Mouse (Mus musculus): ENCODE measurements at regions not wholly inside any gene's neighbourhood (a gene's known extent, or its start where the extent isn't known, plus 50 kb on each side); places are given as distances from the start of the nearest gene placed in this dataset.

DNA sequence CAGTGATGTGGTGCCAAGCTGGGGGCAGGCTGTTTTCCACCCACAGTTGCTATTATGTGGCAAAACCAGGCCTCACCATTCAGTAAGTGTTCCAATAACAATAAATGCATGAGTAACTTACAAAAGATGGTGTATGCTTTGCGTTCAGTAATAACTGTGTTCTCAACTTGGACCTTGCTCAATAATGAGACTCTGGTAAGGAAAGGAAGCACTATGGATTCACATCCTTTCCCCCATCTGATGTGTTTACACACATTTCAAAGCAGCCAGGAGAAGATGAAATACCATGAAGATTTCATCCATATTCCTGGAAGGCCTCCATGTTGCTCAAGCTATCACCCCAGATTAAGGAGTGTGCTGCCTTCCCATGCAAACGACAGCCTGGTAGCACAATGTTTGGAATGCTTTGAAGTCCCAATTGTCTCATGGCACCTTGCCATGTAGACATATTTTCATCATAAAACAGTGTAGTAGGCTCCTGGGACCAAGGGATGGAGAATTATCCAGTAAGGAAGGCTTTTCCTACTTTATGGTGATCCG lies 1552.4 kb upstream of the Slc10a2 start:
- H3K27ac ChIP-seq (ENCODE audit: low read length), result no peak overlapping the region
- ATAC-seq (ENCODE audit: low FRiP score, low TSS enrichment), result no peak
- no peak overlapping the region for H3K9ac ChIP-seq (replicated peaks; ENCODE audit: low read length)
- no peaks in the 10 kb centered on the region for H3K4me1 ChIP-seq (ENCODE audit: insufficient read depth, low read length)
- H3K36me3 ChIP-seq (ENCODE audit: insufficient read depth, low read length), result no peaks in the 10 kb centered on the region
- no peaks in the 10 kb centered on the region for H3K27me3 ChIP-seq (ENCODE audit: insufficient read depth, low read length)
- H3K9me3 ChIP-seq (ENCODE audit: low read length), result no peaks in the 10 kb centered on the region
- H3K4me3 ChIP-seq (ENCODE audit: low read length), result no peak overlapping the region
- H3K4me2 ChIP-seq (replicated peaks; ENCODE audit: low read depth, low read length), result no peak overlapping the region
- 71% methylated on average over 3 of the region's 3 CpGs for WGBS

DNA sequence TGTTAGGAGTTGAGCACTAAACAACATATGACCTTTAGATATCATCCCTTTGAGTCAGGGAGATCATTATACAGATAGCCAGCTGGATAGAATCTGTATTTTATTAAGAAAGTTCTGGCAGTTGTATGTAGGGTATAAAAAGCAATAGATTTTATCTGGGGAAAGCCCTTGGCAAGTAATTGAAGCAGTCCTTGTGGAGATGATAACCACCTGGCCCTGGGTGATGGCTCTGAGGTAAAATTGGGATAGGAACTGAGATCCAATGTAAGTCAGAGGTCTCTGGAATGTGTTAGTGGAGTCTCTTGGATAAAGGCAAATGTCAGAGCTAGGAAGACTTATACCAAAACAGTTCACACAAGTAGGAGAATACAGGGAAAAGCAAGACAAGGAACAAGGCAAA lies 1547.0 kb upstream of the Slc10a2 start:
- Histone ChIP-seq H3K4me2 (replicated peaks; ENCODE audit: low read depth, low read length) (no peak overlapping the region), H3K4me1 (ENCODE audit: insufficient read depth, low read length) (no peaks in the 10 kb centered on the region), H3K9me3 (ENCODE audit: low read length) (no peaks in the 10 kb centered on the region), H3K36me3 (ENCODE audit: insufficient read depth, low read length) (no peaks in the 10 kb centered on the region), H3K27me3 (ENCODE audit: insufficient read depth, low read length) (no peaks in the 10 kb centered on the region), H3K9ac (replicated peaks; ENCODE audit: low read length) (no peak overlapping the region), H3K27ac (ENCODE audit: low read length) (no peak overlapping the region), H3K4me3 (ENCODE audit: low read length) (no peak overlapping the region)
- no peak for ATAC-seq (ENCODE audit: low FRiP score, low TSS enrichment)

DNA sequence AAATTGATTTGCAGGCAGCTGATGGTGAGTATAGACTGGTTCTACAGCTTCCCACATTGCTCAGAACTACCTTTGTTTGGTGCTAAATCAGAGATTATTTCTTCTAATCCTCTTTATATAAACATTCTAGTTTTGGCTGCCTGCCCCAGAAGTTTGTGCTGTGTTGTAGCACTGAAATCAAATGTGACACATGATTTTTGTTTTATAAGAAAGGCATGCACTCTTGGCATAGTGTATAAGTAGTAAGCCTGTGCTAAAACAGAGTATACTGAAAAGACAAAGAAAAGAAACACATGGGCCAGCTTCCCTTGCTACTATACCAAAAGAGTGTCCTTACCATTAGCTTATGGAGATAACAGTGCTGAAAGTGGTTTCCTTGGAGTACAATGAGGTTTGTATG lies 1542.9 kb upstream of the Slc10a2 start:
- Histone ChIP-seq H3K9ac (replicated peaks; ENCODE audit: low read length) (no peak overlapping the region), H3K4me3 (ENCODE audit: low read length) (no peak overlapping the region), H3K9me3 (ENCODE audit: low read length) (no peaks in the 10 kb centered on the region), H3K36me3 (ENCODE audit: insufficient read depth, low read length) (no peaks in the 10 kb centered on the region), H3K4me1 (ENCODE audit: insufficient read depth, low read length) (no peaks in the 10 kb centered on the region), H3K4me2 (replicated peaks; ENCODE audit: low read depth, low read length) (no peak overlapping the region), H3K27me3 (ENCODE audit: insufficient read depth, low read length) (no peaks in the 10 kb centered on the region), H3K27ac (ENCODE audit: low read length) (no peak overlapping the region)
- no peak for ATAC-seq (ENCODE audit: low FRiP score, low TSS enrichment)

DNA sequence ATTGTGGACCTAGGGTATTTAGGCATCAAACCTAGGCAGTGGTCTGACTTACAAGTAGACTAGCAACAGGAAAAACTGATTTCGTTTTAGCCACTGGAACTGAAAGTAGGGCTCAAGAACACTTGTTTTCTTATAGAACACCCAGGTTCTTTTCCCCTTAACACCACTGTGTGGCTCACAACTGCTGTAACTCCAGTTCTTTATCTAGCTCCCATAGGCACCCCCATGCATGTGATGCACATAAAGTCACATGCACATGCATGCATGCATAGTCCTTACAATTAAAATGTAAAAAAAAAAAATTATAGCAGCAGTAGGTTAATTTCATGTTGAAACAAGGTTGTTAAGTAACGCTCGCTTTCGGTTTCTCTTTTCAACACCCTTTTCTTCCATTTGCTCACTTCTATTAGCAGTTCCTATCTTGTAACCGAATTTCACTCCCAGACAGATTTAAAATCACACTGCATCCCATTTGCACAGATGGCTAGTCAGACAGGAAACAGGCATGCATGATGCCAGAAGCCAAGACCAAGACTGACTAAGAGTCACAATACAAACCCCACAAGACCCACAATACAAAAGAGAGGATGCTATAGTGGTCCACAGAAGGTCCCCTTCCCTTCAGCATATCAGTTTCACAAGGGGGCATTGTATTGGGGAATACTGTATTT lies 1540.3 kb upstream of the Slc10a2 start:
- Histone ChIP-seq H3K4me3 (ENCODE audit: low read length) (no peak overlapping the region), H3K27me3 (ENCODE audit: insufficient read depth, low read length) (no peaks in the 10 kb centered on the region), H3K4me1 (ENCODE audit: insufficient read depth, low read length) (no peaks in the 10 kb centered on the region), H3K9ac (replicated peaks; ENCODE audit: low read length) (no peak overlapping the region), H3K36me3 (ENCODE audit: insufficient read depth, low read length) (no peaks in the 10 kb centered on the region), H3K4me2 (replicated peaks; ENCODE audit: low read depth, low read length) (no peak overlapping the region), H3K9me3 (ENCODE audit: low read length) (no peaks in the 10 kb centered on the region), H3K27ac (ENCODE audit: low read length) (no peak overlapping the region)
- ATAC-seq (ENCODE audit: low FRiP score, low TSS enrichment), result no peak
- 85% methylated on average over 5 of the region's 5 CpGs for WGBS

DNA sequence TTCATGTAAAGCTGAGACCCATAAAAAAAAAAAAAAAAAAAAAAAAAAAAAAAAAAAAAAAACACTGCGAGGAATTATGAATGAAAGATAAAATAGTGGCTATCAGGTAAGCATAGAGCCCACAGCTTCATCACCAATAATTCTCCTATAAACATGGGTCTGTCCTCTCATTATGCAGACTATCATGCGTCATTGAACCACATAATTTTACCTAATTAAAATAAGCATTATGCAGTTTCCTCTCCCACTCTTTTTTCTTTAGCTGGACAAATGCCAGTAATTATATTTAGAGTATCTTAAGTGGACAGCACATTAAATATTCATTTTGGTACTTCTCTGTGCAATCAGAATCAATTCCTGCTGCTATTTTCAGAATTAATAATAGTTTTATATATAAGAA lies 1539.2 kb upstream of the Slc10a2 start:
- no peak for ATAC-seq (ENCODE audit: low FRiP score, low TSS enrichment)
- H3K4me3 ChIP-seq (ENCODE audit: low read length), result no peak overlapping the region
- H3K27ac ChIP-seq (ENCODE audit: low read length), result no peak overlapping the region
- H3K4me2 ChIP-seq (replicated peaks; ENCODE audit: low read depth, low read length), result no peak overlapping the region
- H3K4me1 ChIP-seq (ENCODE audit: insufficient read depth, low read length), result no peaks in the 10 kb centered on the region
- no peaks in the 10 kb centered on the region for H3K27me3 ChIP-seq (ENCODE audit: insufficient read depth, low read length)
- 79% methylated on average over 2 of the region's 2 CpGs for WGBS
- no peak overlapping the region for H3K9ac ChIP-seq (replicated peaks; ENCODE audit: low read length)
- no peaks in the 10 kb centered on the region for H3K9me3 ChIP-seq (ENCODE audit: low read length)
- no peaks in the 10 kb centered on the region for H3K36me3 ChIP-seq (ENCODE audit: insufficient read depth, low read length)

DNA sequence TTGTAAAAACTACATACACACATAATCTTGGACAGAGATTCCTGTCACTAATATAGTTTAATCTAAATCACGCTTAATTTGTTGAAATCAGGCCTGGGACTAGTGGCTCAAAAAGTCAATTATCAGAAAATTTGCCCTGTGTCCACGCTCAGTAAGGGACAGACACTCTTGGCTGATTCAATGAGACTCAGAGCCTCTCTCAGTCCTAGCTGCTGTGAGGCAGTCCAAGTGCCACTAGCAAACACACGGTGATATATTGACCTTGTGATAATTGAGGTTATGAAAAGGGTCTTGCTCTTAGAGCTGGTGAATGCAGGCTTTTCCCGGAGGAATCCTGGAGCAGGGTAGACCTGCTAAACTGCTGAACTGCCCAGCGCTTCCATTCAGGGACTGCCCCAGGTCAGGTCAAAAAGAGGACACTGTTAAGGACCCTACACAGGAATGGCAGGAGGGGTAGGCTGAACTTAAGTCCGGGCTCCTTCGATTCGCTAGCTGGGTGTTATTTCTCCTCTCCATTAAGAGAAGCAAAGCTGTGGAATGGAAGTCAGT lies 1521.9 kb upstream of the Slc10a2 start:
- 70% methylated on average over 8 of the region's 8 CpGs for WGBS

DNA sequence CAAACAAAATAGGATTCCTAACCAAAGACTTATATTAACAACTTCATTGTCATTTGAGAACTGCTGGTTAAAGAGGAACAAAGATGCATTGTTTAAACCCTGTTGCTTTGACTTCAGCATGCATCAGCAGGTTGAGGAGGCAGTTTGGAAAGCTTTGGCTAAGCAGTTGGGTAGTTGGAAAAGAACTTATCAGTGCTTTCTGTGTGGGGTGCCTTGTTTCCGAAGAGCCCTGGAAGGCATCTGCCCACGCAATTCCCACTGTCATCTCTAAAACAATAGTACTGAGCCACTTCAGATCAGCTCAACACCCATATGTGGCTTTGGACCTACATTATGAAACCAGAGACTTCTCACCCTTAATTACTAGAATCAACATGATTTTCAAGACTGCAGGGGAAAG lies 1503.7 kb upstream of the Slc10a2 start:
- no peak for ATAC-seq (ENCODE audit: low FRiP score, low TSS enrichment)
- Histone ChIP-seq H3K27ac (ENCODE audit: low read length) (no peak overlapping the region), H3K4me3 (ENCODE audit: low read length) (no peak overlapping the region), H3K4me1 (ENCODE audit: insufficient read depth, low read length) (no peaks in the 10 kb centered on the region), H3K27me3 (ENCODE audit: insufficient read depth, low read length) (no peaks in the 10 kb centered on the region), H3K36me3 (ENCODE audit: insufficient read depth, low read length) (no peaks in the 10 kb centered on the region), H3K4me2 (replicated peaks; ENCODE audit: low read depth, low read length) (no peak overlapping the region), H3K9me3 (ENCODE audit: low read length) (no peaks in the 10 kb centered on the region), H3K9ac (replicated peaks; ENCODE audit: low read length) (no peak overlapping the region)
- 67% methylated on average over 2 of the region's 2 CpGs for WGBS

More for the DNA sequence above, 1521.9 kb upstream of the Slc10a2 start:
- ATAC-seq (ENCODE audit: low FRiP score, low TSS enrichment), result no peak
- no peak overlapping the region for H3K4me3 ChIP-seq (ENCODE audit: low read length)
- H3K36me3 ChIP-seq (ENCODE audit: insufficient read depth, low read length), result no peaks in the 10 kb centered on the region
- no peaks in the 10 kb centered on the region for H3K9me3 ChIP-seq (ENCODE audit: low read length)
- H3K27ac ChIP-seq (ENCODE audit: low read length), result no peak overlapping the region
- H3K4me1 ChIP-seq (ENCODE audit: insufficient read depth, low read length), result no peaks in the 10 kb centered on the region
- H3K9ac ChIP-seq (replicated peaks; ENCODE audit: low read length), result no peak overlapping the region
- no peaks in the 10 kb centered on the region for H3K27me3 ChIP-seq (ENCODE audit: insufficient read depth, low read length)
- H3K4me2 ChIP-seq (replicated peaks; ENCODE audit: low read depth, low read length), result no peak overlapping the region

DNA sequence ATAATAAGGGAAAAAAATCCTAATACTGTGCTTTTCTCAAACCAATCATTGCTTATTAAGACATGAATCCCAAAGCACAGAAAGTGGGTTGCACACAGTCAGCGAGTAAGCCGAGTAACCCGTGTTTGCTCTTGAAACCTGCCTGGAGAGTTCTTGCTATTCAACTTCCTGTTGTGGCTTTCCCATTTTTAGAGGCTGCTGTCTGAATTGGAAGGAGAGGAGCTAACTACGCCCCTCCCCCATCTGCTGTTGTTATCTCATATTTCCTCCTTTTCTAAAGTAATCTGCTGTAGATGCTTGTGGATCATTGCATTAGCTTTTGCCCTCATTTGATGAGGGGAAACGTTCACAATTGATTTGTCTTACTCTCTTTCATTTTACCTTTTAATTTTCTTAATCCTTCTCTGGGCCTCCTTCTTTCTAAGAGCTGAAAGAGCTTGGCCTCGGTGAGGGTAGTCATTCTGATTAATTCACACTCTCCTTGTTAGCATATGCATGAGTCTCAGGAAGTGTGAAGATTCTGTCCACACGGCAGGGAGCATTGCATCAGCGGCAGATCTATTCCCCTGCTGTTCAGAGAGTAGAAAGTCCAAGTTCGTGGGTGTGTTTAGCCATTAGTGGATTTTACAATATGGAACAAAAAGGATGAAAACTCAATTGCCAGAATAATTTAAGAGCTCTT lies 1501.8 kb upstream of the Slc10a2 start:
- H3K27me3 ChIP-seq (ENCODE audit: insufficient read depth, low read length), result no peaks in the 10 kb centered on the region
- H3K4me3 ChIP-seq (ENCODE audit: low read length), result no peak overlapping the region
- H3K9ac ChIP-seq (replicated peaks; ENCODE audit: low read length), result no peak overlapping the region
- no peaks in the 10 kb centered on the region for H3K9me3 ChIP-seq (ENCODE audit: low read length)
- ATAC-seq (ENCODE audit: low FRiP score, low TSS enrichment), result no peak
- H3K4me2 ChIP-seq (replicated peaks; ENCODE audit: low read depth, low read length), result no peak overlapping the region
- WGBS, result 36% methylated on average over 9 of the region's 9 CpGs
- H3K27ac ChIP-seq (ENCODE audit: low read length), result no peak overlapping the region
- H3K36me3 ChIP-seq (ENCODE audit: insufficient read depth, low read length), result no peaks in the 10 kb centered on the region
- no peaks in the 10 kb centered on the region for H3K4me1 ChIP-seq (ENCODE audit: insufficient read depth, low read length)

DNA sequence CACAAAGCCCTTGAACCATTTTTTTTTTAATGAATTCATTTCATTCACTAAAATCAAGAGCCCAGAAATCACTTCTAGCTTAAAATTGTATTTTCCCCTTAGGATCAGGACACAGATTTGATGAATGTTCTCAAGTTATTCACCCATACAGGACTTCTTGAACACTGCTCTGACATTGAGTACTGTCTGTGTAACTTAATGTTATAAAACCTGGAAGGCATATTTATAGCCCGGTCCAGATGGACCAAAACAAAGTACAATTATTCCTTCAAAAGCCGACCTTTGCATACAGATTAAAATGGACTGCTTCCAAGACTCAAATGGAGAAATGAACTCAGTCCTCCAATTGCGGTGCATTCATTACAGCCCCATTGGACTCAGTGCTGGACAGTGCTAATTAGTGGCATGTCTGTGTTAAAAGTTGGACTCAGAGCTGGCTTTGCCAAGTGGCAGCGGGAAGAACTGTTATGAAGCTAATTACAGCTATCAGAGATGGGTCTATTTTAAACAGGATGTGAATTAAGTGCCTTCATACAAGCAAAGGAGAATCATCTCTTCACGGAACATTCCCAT lies 1499.2 kb upstream of the Slc10a2 start:
- H3K36me3 ChIP-seq (ENCODE audit: insufficient read depth, low read length), result no peaks in the 10 kb centered on the region
- H3K9me3 ChIP-seq (ENCODE audit: low read length), result no peaks in the 10 kb centered on the region
- H3K4me3 ChIP-seq (ENCODE audit: low read length), result no peak overlapping the region
- WGBS, result 79% methylated on average over 5 of the region's 5 CpGs
- H3K9ac ChIP-seq (replicated peaks; ENCODE audit: low read length), result no peak overlapping the region
- ATAC-seq (ENCODE audit: low FRiP score, low TSS enrichment), result no peak
- no peaks in the 10 kb centered on the region for H3K27me3 ChIP-seq (ENCODE audit: insufficient read depth, low read length)
- no peak overlapping the region for H3K27ac ChIP-seq (ENCODE audit: low read length)
- no peak overlapping the region for H3K4me2 ChIP-seq (replicated peaks; ENCODE audit: low read depth, low read length)
- no peaks in the 10 kb centered on the region for H3K4me1 ChIP-seq (ENCODE audit: insufficient read depth, low read length)

DNA sequence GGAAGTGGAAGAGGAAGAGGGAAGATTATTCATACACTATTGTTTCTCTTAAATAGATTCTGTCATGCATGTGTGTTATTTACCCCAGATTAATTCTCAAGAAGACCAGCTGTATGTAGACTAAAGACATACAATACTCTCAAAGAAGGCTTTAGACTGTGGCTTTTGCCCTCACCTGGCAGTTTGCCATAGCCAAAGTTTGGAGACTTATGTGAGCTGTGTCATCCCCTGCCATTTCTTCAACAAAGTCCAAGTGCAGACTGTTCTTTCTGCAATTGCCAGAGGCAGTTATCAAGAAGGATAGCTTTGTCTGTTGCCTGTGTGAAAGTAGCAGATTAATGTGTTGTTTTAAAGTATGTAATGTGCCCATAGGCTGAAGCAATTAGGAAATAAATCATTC lies 1485.0 kb upstream of the Slc10a2 start:
- H3K4me3 ChIP-seq (ENCODE audit: low read length), result no peak overlapping the region
- H3K9me3 ChIP-seq (ENCODE audit: low read length), result no peaks in the 10 kb centered on the region
- no peak for ATAC-seq (ENCODE audit: low FRiP score, low TSS enrichment)
- H3K36me3 ChIP-seq (ENCODE audit: insufficient read depth, low read length), result no peaks in the 10 kb centered on the region
- H3K4me1 ChIP-seq (ENCODE audit: insufficient read depth, low read length), result no peaks in the 10 kb centered on the region
- H3K27me3 ChIP-seq (ENCODE audit: insufficient read depth, low read length), result no peaks in the 10 kb centered on the region
- H3K9ac ChIP-seq (replicated peaks; ENCODE audit: low read length), result no peak overlapping the region
- H3K27ac ChIP-seq (ENCODE audit: low read length), result no peak overlapping the region
- H3K4me2 ChIP-seq (replicated peaks; ENCODE audit: low read depth, low read length), result no peak overlapping the region

Data from kidney, embryonic 16.5 days (tissue).